Mouse (Mus musculus) C2C12 (cell line): ENCODE data around the gene Celsr3. TPM values are rescaled to one million over a fixed set of nuclear protein-coding genes. Genes with fewer than 3 reads are reported as not detected.

Source experiments
- H3K27me3 ChIP-seq: one replicate; pipeline ENCODE4 v1.6.1; 2011; ENCODE audit not compliant: control insufficient read depth, insufficient read depth, insufficient read length
- H3K36me3 ChIP-seq: one replicate; pipeline ENCODE4 v1.6.1; 2011; ENCODE audit not compliant: control insufficient read depth, insufficient read depth
- H3K4me3 ChIP-seq: one replicate; pipeline ENCODE4 v1.5.1; 2011; ENCODE audit warnings: mild to moderate bottlenecking, control low read depth; ENCODE audit not compliant: poor library complexity, insufficient read depth, severe bottlenecking
- H3K79me2 ChIP-seq: one replicate; pipeline ENCODE4 v1.6.1; 2011; ENCODE audit not compliant: control insufficient read depth, insufficient read depth
- H3K79me3 ChIP-seq: one replicate; pipeline ENCODE4 v1.6.1; 2011; ENCODE audit warnings: low read depth, control low read depth
- H3ac ChIP-seq: one replicate; pipeline ENCODE3; 2011; ENCODE audit warnings: low read depth; ENCODE audit not compliant: control insufficient read depth, insufficient read length
- CEBPB ChIP-seq: IDR thresholded peaks from one replicate; pipeline ENCODE4 v1.6.1; 2011; ENCODE audit warnings: low read depth, mild to moderate bottlenecking, control low read depth, moderate library complexity
- CTCF ChIP-seq: IDR thresholded peaks from one replicate; pipeline ENCODE4 v1.5.1; 2011; ENCODE audit not compliant: control insufficient read depth, insufficient read depth, insufficient read length
- FOSL1 ChIP-seq: IDR thresholded peaks from one replicate; pipeline ENCODE4 v1.8.0; 2011; ENCODE audit warnings: mild to moderate bottlenecking, low read length; ENCODE audit not compliant: poor library complexity, insufficient read depth, severe bottlenecking
- MAX ChIP-seq: IDR thresholded peaks from one replicate; pipeline ENCODE4 v1.6.1; 2011; ENCODE audit warnings: mild to moderate bottlenecking, control low read depth
- MYOD1 ChIP-seq: IDR thresholded peaks from one replicate; pipeline ENCODE4 v1.6.1; 2011; ENCODE audit warnings: low read depth; ENCODE audit not compliant: control insufficient read depth, insufficient read length
- MYOG ChIP-seq: IDR thresholded peaks from one replicate; pipeline ENCODE4 v1.6.1; 2011; ENCODE audit not compliant: control insufficient read depth, insufficient read length; ENCODE audit errors: extremely low read depth
- USF1 ChIP-seq: IDR thresholded peaks from one replicate; pipeline ENCODE4 v1.6.1; 2011; ENCODE audit warnings: low read depth, mild to moderate bottlenecking, control low read depth, moderate library complexity
- polyA plus RNA-seq: library from polyadenylated mRNA; unstranded; fragments of >200 nt; fragmentation: generic; extraction: Trizol; gene quantifications from one replicate; pipeline ENCODE4 v1.2.1, GENCODE M21; 2012; ENCODE audit warnings: missing spikeins

The Celsr3 gene
- polyA plus RNA-seq, 1 experiment: 0.05 TPM

GRCm38 (mm10) chr9:108792307-108792706 is 33.8 kb upstream of the Celsr3 start:
- Histone ChIP-seq H3K27me3 (no peaks in the 10 kb centered on the region), H3K79me2 (peaks cover 95% of the 10 kb centered on the region), H3K36me3 (peaks cover under 1% of the 10 kb centered on the region), H3ac (no peak overlapping the region), H3K79me3 (peaks cover 90% of the 10 kb centered on the region), H3K4me3 (no peak overlapping the region)
- TF ChIP-seq CEBPB (no peak), MAX (no peak), FOSL1 (no peak), CTCF (no peak), MYOD1 (no peak), MYOG (no peak), USF1 (no peak)

DNA sequence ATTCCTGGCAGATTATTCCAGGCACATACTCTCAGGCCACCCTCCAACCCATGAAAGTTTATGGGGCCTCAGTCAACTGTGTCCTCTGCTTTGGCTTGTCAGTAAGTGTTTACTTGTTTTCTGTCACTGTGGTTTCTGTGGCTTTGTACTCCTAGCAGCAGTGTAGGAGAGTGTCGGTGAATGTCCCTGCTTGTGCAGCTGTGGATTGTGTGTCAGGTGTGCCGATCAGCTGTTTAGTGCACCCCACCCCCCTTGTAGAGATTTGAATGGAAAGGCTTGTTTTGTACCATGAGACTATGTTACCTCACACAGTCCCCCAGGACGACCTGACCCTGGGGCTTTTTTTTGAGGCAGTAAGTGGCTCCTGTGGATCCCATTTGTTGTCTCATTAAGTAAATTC is 33.4 kb upstream of the Celsr3 start:
- H3K27me3 ChIP-seq: no peaks in the 10 kb centered on the region
- peak; percentile 13 for TF ChIP-seq MYOD1
- TF ChIP-seq CTCF: no peak
- no peak for TF ChIP-seq MYOG
- no peak overlapping the region for H3K4me3 ChIP-seq
- peaks cover 90% of the 10 kb centered on the region for H3K79me3 ChIP-seq
- peaks cover 5% of the 10 kb centered on the region for H3K36me3 ChIP-seq
- H3ac ChIP-seq: no peak overlapping the region
- H3K79me2 ChIP-seq: peaks cover 95% of the 10 kb centered on the region

- no peaks in the 10 kb centered on the region for H3K27me3 ChIP-seq
- H3K79me3 ChIP-seq: peaks cover 69% of the 10 kb centered on the region
- no peak overlapping the region for H3ac ChIP-seq
- H3K79me2 ChIP-seq: peaks cover 87% of the 10 kb centered on the region
- H3K4me3 ChIP-seq: peak overlapping the region; percentile 32
- H3K36me3 ChIP-seq: peaks cover 24% of the 10 kb centered on the region
- TF ChIP-seq CEBPB (no peak), MAX (no peak), FOSL1 (no peak), MYOG (no peak)
Observed at GRCm38 (mm10) chr9:108795281-108795680, 30.8 kb upstream of the Celsr3 start.

- peaks cover 87% of the 10 kb centered on the region for H3K79me2 ChIP-seq
- peaks cover 29% of the 10 kb centered on the region for H3K36me3 ChIP-seq
- H3K79me3 ChIP-seq: peaks cover 64% of the 10 kb centered on the region
- H3K4me3 ChIP-seq: peak overlapping the region; percentile 32
- no peak for TF ChIP-seq CEBPB
- no peak for TF ChIP-seq MYOG
- TF ChIP-seq USF1: no peak
- TF ChIP-seq FOSL1: no peak
- no peak for TF ChIP-seq MYOD1
- no peak for TF ChIP-seq MAX
- no peak for TF ChIP-seq CTCF
- H3ac ChIP-seq: peak overlapping the region; percentile 14
- no peaks in the 10 kb centered on the region for H3K27me3 ChIP-seq
Observed at GRCm38 (mm10) chr9:108795762-108796161, 30.4 kb upstream of the Celsr3 start.

DNA sequence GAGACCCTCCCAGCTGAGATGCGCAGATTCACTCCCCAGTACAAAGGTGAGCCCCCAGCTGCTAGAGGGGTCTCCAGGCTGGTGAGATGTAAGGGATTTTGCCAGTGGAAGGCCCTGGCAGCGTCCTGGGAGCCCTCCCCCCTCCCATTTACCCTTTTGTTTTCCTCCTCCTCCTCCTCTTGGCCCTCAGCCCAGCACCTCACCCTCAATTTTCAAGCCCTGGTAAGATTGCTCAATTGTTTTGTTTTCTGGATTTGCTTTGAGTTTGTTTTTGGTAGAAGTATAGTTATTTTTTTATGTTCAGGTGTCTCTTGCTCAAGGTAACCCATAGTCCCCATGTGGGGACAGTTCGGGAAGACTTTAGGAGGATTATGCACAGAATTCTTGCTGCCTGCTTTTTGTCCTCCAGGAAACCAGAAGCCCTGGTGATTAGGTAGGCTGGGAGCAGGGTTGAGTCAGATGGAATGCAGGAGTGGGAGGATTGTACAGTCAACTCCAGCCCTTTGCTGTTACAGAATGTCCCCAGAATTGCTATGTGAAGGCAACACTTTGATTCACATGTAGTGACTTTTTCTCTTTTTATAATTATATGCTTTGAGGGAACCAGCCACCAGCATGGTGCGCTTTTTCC is 29.7 kb upstream of the Celsr3 start:
- TF ChIP-seq CEBPB: peak; percentile 55
- TF ChIP-seq MYOG: no peak
- peak overlapping the region; percentile 32 for H3K4me3 ChIP-seq
- H3K79me3 ChIP-seq: peaks cover 57% of the 10 kb centered on the region
- peaks cover 36% of the 10 kb centered on the region for H3K36me3 ChIP-seq
- no peaks in the 10 kb centered on the region for H3K27me3 ChIP-seq
- peaks cover 83% of the 10 kb centered on the region for H3K79me2 ChIP-seq
- peak overlapping the region; percentile 15 for H3ac ChIP-seq

DNA sequence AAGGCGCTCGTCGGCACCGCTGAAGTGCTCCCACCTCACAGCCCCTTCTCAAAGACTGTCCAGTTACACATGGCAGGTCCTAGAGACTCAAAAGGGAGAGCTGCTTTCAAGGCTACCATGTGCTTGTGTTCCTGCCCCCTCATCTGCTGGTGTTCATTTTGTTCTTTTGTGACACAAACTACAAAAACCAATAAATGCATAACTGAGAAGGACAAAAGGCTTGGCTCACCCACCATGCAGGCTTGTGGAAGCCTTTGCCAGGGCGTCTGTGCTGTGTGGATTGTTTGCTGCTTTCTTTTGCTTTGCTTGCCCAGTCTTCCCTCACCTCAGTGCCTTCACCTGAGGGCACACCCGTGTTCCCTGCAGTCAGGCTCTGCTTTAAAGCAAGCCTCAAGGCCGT is 28.6 kb upstream of the Celsr3 start:
- peaks cover 73% of the 10 kb centered on the region for H3K79me2 ChIP-seq
- peaks cover 46% of the 10 kb centered on the region for H3K36me3 ChIP-seq
- H3K4me3 ChIP-seq: peak overlapping the region; percentile 26
- H3K27me3 ChIP-seq: no peaks in the 10 kb centered on the region
- H3K79me3 ChIP-seq: peaks cover 49% of the 10 kb centered on the region
- peak overlapping the region; percentile 22 for H3ac ChIP-seq
- TF ChIP-seq USF1: no peak
- no peak for TF ChIP-seq MYOG
- no peak for TF ChIP-seq MYOD1
- TF ChIP-seq CEBPB: no peak
- no peak for TF ChIP-seq MAX
- TF ChIP-seq CTCF: no peak
- TF ChIP-seq FOSL1: no peak
